Mouse (Mus musculus) embryonic facial prominence, embryonic 10.5 days (tissue): ENCODE data around the gene Phf5a. TPM values are rescaled to one million over a fixed set of nuclear protein-coding genes. Genes with fewer than 3 reads are reported as not detected.

Experiments
- DNase-seq: peaks from one replicate; pipeline ENCODE4 v3.0.0-alpha.2; 2017; ENCODE audit warnings: low spot score
- H3K27ac ChIP-seq: fragments of 300-500 bp; sonication (generic); replicated peaks from 2 replicates; pipeline ENCODE4 v1.5.1; 2016; ENCODE audit warnings: mild to moderate bottlenecking
- H3K27me3 ChIP-seq: fragments of 300-500 bp; sonication (generic); replicated peaks from 2 replicates; pipeline ENCODE4 v1.6.1; 2016; ENCODE audit warnings: low read depth, mild to moderate bottlenecking; ENCODE audit not compliant: poor library complexity, severe bottlenecking
- H3K36me3 ChIP-seq: fragments of 300-500 bp; sonication (generic); replicated peaks from 2 replicates; pipeline ENCODE4 v1.6.1; 2016; ENCODE audit warnings: mild to moderate bottlenecking, moderate library complexity
- H3K4me1 ChIP-seq: fragments of 300-500 bp; sonication (generic); 2 replicates; pipeline ENCODE4 v1.6.1; 2016
- H3K4me3 ChIP-seq: fragments of 300-500 bp; sonication (generic); 2 replicates; pipeline ENCODE4 v1.5.1; 2016; ENCODE audit warnings: mild to moderate bottlenecking, moderate library complexity
- H3K9me3 ChIP-seq: fragments of 300-500 bp; sonication (generic); 2 replicates; pipeline ENCODE4 v1.6.1; 2016; ENCODE audit warnings: mild to moderate bottlenecking
- WGBS: fragments of 180-500 bp; shearing (Covaris S2); methylation state at CpG from one replicate; pipeline ENCODE4 v1.1.7; 2016; 5-methylcytosine and 5-hydroxymethylcytosine counted together
- polyA plus RNA-seq: library from polyadenylated mRNA; unstranded; fragments of >200 nt; fragmentation: Nextera tagmentation; extraction: Ambion mirVana; gene quantifications from 2 replicates; pipeline ENCODE4 v1.2.1, GENCODE M21; 2016

The Phf5a gene
- polyA plus RNA-seq, 1 experiment from 2014 or later = 267 TPM

DNA sequence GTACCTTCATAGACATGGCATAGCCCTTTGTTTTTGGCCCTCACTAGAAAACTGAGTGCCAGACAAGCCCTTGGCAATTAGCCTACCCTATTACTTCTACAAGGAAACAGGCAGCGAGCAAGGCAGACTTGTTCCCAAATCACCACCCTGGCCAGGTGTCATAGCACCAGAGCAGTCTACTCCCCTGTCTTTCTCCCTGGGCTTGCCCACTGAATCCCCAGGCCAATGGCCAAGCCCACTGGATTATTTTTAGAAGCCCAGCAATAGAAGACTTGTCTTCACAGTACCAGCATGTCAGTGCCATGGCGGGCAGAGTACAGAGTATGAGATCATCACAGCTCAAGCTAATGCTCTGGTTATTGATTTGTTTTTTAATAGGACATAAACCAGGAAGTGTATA, 27.0 kb upstream of the Phf5a start:
- Histone ChIP-seq H3K4me3 (no peak overlapping the region), H3K36me3 (peaks cover 99% of the 10 kb centered on the region), H3K9me3 (no peaks in the 10 kb centered on the region), H3K4me1 (no peaks in the 10 kb centered on the region), H3K27me3 (no peaks in the 10 kb centered on the region), H3K27ac (no peak overlapping the region)
- WGBS = 93% methylated on average over 2 of the region's 2 CpGs
- DNase-seq = no peak

- Histone ChIP-seq H3K4me3 (no peak overlapping the region), H3K9me3 (no peaks in the 10 kb centered on the region), H3K27me3 (no peaks in the 10 kb centered on the region), H3K4me1 (no peaks in the 10 kb centered on the region), H3K27ac (no peak overlapping the region), H3K36me3 (peaks cover 98% of the 10 kb centered on the region)
- DNase-seq = no peak
- WGBS = 89% methylated on average over 5 of the region's 5 CpGs
Measured at GRCm38 (mm10) chr15:81897607-81898285, 26.0 kb upstream of the Phf5a start.

GRCm38 (mm10) chr15:81896407-81896806, 24.7 kb upstream of the Phf5a start:
- Histone ChIP-seq H3K27me3 (no peaks in the 10 kb centered on the region), H3K27ac (no peak overlapping the region), H3K4me1 (no peaks in the 10 kb centered on the region), H3K36me3 (peaks cover 98% of the 10 kb centered on the region), H3K4me3 (no peak overlapping the region), H3K9me3 (no peaks in the 10 kb centered on the region)
- 90% methylated on average over 2 of the region's 2 CpGs for WGBS
- no peak for DNase-seq

GRCm38 (mm10) chr15:81894002-81894401, 22.3 kb upstream of the Phf5a start:
- 82% methylated on average over 1 of the region's 1 CpGs for WGBS
- H3K9me3 ChIP-seq = no peaks in the 10 kb centered on the region
- no peak overlapping the region for H3K27ac ChIP-seq
- H3K4me3 ChIP-seq = no peak overlapping the region
- DNase-seq = no peak
- no peaks in the 10 kb centered on the region for H3K4me1 ChIP-seq
- no peaks in the 10 kb centered on the region for H3K27me3 ChIP-seq
- H3K36me3 ChIP-seq = peaks cover 98% of the 10 kb centered on the region

DNA sequence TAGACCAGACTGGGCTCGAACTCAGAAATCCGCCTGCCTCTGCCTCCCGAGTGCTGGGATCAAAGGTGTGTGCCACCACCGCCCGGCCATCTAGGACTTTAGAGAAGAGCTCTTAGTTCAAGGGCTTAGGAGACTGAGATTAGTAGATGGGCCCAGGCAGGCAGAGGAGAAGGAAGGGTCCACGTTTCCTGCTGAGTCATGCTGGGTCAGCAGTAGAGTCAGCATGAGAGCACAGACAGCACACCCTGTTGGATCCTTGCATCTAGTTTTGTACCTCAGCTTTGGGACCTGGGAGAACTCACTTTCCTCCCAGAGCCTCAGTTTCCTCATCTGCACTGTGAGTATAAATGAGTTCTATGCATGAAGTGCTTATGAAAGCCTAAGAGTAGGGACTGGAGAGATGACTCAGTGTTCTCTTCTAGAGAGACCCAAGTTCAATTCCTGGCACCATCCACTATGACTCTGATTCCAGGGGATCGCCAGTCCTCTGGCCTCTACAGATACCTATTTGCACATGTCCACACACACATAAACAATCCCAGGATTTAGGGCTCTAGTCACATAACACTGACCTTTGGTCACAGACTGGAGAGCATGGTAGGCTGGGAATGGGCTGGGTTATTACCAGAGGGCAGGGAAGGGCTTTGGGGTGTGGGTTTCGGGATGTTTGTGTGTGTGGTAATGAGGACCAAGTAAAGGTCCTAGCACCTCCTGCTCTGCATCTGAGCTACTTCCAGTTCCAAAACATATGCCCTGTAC, 20.3 kb upstream of the Phf5a start:
- Histone ChIP-seq H3K4me1 (no peaks in the 10 kb centered on the region), H3K9me3 (no peaks in the 10 kb centered on the region), H3K4me3 (no peak overlapping the region), H3K27ac (no peak overlapping the region), H3K36me3 (peaks cover 94% of the 10 kb centered on the region), H3K27me3 (no peaks in the 10 kb centered on the region)
- DNase-seq = no peak
- 93% methylated on average over 8 of the region's 8 CpGs for WGBS

- no peak overlapping the region for H3K27ac ChIP-seq
- peaks cover 91% of the 10 kb centered on the region for H3K36me3 ChIP-seq
- no peaks in the 10 kb centered on the region for H3K9me3 ChIP-seq
- H3K27me3 ChIP-seq = no peaks in the 10 kb centered on the region
- H3K4me1 ChIP-seq = no peaks in the 10 kb centered on the region
- WGBS = 89% methylated on average over 7 of the region's 7 CpGs
- no peak overlapping the region for H3K4me3 ChIP-seq
- no peak for DNase-seq
Measured at GRCm38 (mm10) chr15:81891140-81891802, 19.6 kb upstream of the Phf5a start.

GRCm38 (mm10) chr15:81889175-81889574, 17.5 kb upstream of the Phf5a start:
- Histone ChIP-seq H3K4me1 (no peaks in the 10 kb centered on the region), H3K27me3 (no peaks in the 10 kb centered on the region), H3K4me3 (no peak overlapping the region), H3K36me3 (peaks cover 80% of the 10 kb centered on the region), H3K9me3 (no peaks in the 10 kb centered on the region), H3K27ac (no peak overlapping the region)
- 93% methylated on average over 7 of the region's 7 CpGs for WGBS
- no peak for DNase-seq

DNA sequence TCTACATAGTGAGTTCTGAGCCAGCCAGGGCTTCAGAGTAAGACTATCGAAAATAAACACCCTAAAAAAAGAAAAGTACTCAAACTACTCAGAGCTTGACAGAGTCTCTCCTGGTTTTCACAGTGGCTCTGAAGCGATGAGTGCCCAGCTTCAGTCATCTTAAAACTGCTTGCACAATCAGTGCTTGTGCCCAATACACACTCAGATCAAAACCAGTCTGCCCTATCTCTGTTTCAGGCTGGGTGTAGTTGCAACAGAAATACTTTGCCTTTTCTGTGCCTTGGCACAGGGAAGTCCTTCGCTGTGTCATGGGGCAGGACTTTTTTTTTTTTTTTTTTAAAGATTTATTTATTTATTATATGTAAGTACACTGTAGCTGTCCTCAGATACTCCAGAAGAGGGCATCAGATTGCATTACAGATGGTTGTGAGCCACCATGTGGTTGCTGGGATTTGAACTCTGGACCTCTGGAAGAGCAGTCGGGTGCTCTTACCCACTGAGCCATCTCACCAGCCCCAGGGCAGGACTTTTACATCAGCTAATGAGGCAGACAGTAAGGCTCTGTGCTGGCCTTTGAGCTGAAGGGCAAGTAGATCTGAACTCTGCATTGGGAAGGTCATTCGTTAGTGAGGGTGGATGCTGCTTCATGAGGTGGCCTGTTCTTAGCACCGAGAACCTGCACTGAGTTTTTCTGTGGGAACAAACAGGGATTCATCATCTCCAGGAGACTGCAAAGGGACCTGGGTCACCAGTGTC, 15.3 kb upstream of the Phf5a start:
- Histone ChIP-seq H3K27me3 (no peaks in the 10 kb centered on the region), H3K27ac (no peak overlapping the region), H3K4me1 (no peaks in the 10 kb centered on the region), H3K36me3 (peaks cover 77% of the 10 kb centered on the region), H3K4me3 (no peak overlapping the region), H3K9me3 (no peaks in the 10 kb centered on the region)
- no peak for DNase-seq
- 89% methylated on average over 6 of the region's 6 CpGs for WGBS

DNA sequence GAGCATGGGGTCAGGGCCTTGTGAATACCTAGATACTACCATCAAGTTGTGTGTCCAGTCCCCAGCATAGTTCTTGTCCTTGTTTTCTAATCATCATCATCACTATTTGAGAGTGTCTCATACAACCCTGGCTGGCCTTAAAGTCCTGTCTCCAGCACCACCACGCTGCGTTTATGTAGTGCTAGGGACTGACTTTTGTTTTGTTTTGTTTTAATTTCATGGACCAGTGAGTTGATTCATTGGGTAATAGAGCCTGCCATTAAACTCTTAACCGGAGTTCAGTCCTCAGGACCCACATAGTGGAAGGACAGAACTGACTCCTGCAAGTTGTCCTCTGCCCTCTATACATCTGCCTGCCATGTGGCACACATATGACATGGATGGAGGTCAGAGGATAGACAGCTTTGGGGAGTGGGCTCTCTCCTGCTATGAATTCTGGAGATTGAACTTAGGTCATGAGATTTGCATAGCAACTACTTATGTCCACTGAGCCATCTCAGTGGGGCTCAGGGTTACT, 13.8 kb upstream of the Phf5a start:
- no peak overlapping the region for H3K27ac ChIP-seq
- WGBS = 83% methylated on average over 3 of the region's 3 CpGs
- no peaks in the 10 kb centered on the region for H3K4me1 ChIP-seq
- DNase-seq = no peak
- H3K4me3 ChIP-seq = no peak overlapping the region
- peaks cover 64% of the 10 kb centered on the region for H3K36me3 ChIP-seq
- no peaks in the 10 kb centered on the region for H3K27me3 ChIP-seq
- no peaks in the 10 kb centered on the region for H3K9me3 ChIP-seq

GRCm38 (mm10) chr15:81882348-81882747, 10.6 kb upstream of the Phf5a start:
- Histone ChIP-seq H3K9me3 (no peaks in the 10 kb centered on the region), H3K4me3 (no peak overlapping the region), H3K27me3 (no peaks in the 10 kb centered on the region), H3K27ac (no peak overlapping the region), H3K4me1 (peaks cover 9% of the 10 kb centered on the region; the same call in 1 of the 2 replicates), H3K36me3 (peaks cover 40% of the 10 kb centered on the region)
- 94% methylated on average over 3 of the region's 3 CpGs for WGBS
- DNase-seq = no peak

GRCm38 (mm10) chr15:81879531-81880401, 8.1 kb upstream of the Phf5a start:
- H3K27me3 ChIP-seq = no peaks in the 10 kb centered on the region
- peaks cover 33% of the 10 kb centered on the region for H3K36me3 ChIP-seq
- no peak for DNase-seq
- H3K9me3 ChIP-seq = no peaks in the 10 kb centered on the region
- peaks cover 9% of the 10 kb centered on the region; the same call in 1 of the 2 replicates for H3K4me1 ChIP-seq
- no peak overlapping the region for H3K4me3 ChIP-seq
- H3K27ac ChIP-seq = no peak overlapping the region
- WGBS = 79% methylated on average over 5 of the region's 5 CpGs
